Mouse (Mus musculus): ENCODE results near the gene Art3. TPM values are rescaled to one million over a fixed set of nuclear protein-coding genes. Genes with fewer than 3 reads are reported as not detected.

The Art3 gene
- 0.64 TPM for total RNA-seq (2023)

GRCm38 (mm10) chr5:92331635-92332338, at the start of gene Art3:
Gene Art3, plus strand, starts transcription at chr5:92331827.

GRCm38 (mm10) chr5:92309681-92310511, 21.7 kb upstream of the Art3 start, which contains the start of gene Sdad1:
Gene Sdad1, minus strand, starts transcription at chr5:92310479.

GRCm38 (mm10) chr5:92327929-92328328, 3.7 kb upstream of the Art3 start, which contains the start of gene Cxcl9:
Gene Cxcl9, minus strand, starts transcription at chr5:92328079.

GRCm38 (mm10) chr5:92348794-92349413, 17.3 kb downstream of the Art3 start, which contains the start of gene Cxcl10:
Gene Cxcl10, minus strand, starts transcription at chr5:92348889.

GRCm38 (mm10) chr5:92435025-92435584, 103.5 kb downstream of the Art3 start, which contains the start of gene Nup54:
Gene Nup54, minus strand, starts transcription at chr5:92435219.

Other genes starting within 250 kb of the Art3 start
- gene G3bp2, start 248.1 kb upstream of the Art3 start, total RNA-seq (2023), result 137 TPM
- 47.8 TPM for gene Uso1, start 193.9 kb upstream of the Art3 start, total RNA-seq (2023)
- not detected for gene U90926, start 116.4 kb upstream of the Art3 start, total RNA-seq (2023)
- gene Ppef2, start 75.5 kb upstream of the Art3 start, total RNA-seq (2023), result 0.62 TPM
- gene Naaa, start 53.7 kb upstream of the Art3 start, total RNA-seq (2023), result 10.7 TPM
- 84.8 TPM for gene Sdad1, start 21.3 kb upstream of the Art3 start, total RNA-seq (2023)
- gene Cxcl9, start 3.7 kb upstream of the Art3 start, total RNA-seq (2023), result 0.38 TPM
- 2.2 TPM for gene Cxcl10, start 17.1 kb downstream of the Art3 start, total RNA-seq (2023)
- 65.9 TPM for gene Nup54, start 103.4 kb downstream of the Art3 start, total RNA-seq (2023)
- gene Scarb2, start 175.0 kb downstream of the Art3 start, total RNA-seq (2023), result 40.2 TPM
- gene Fam47e, start 223.2 kb downstream of the Art3 start, total RNA-seq (2023), result not detected

All from CD4-positive naive resting alpha-beta T cell, adult 76 days (primary cell).